Mouse (Mus musculus) MEL (cell line): ENCODE measurements around the gene Cox4i2.

Source experiments
- CHD1 ChIP-seq: IDR thresholded peaks from 2 replicates; pipeline ENCODE4 v1.6.1; 2012; ENCODE audit warnings: low read depth, mild to moderate bottlenecking, inconsistent platforms, low read length, improper control_type of control experiment
- CHD2 ChIP-seq: IDR thresholded peaks from 2 replicates; pipeline ENCODE4 v1.6.1; 2011; ENCODE audit warnings: low read length, improper control_type of control experiment
- CTCF ChIP-seq, 3 experiments: IDR thresholded peaks in 2 of 3; conservative IDR thresholded peaks in 1 of 3; 2 replicates each; pipeline ENCODE4 v1.5.1; 2011 to 2012; ENCODE audit warnings: low read length in 3 of 3, low read depth in 2 of 3, mild to moderate bottlenecking in 2 of 3, improper control_type of control experiment in 1 of 3, inconsistent platforms in 1 of 3, mixed read lengths in 1 of 3, moderate library complexity in 1 of 3; ENCODE audit not compliant: control insufficient read depth in 1 of 3, insufficient read depth in 1 of 3, poor library complexity in 1 of 3, severe bottlenecking in 1 of 3
- E2F4 ChIP-seq: IDR thresholded peaks from 2 replicates; pipeline ENCODE4 v1.6.1; 2011; ENCODE audit warnings: low read depth, low read length, improper control_type of control experiment, borderline replicate concordance
- EP300 ChIP-seq, 2 experiments: IDR thresholded peaks; 2 replicates each; pipeline ENCODE4 v1.6.1; 2011; ENCODE audit warnings: improper control_type of control experiment in 2 of 2, low read length in 2 of 2, low read depth in 1 of 2, mild to moderate bottlenecking in 1 of 2
- GATA1 ChIP-seq: IDR thresholded peaks from 2 replicates; pipeline ENCODE4 v1.6.1; 2011; ENCODE audit warnings: low read depth, low read length, improper control_type of control experiment
- HCFC1 ChIP-seq: IDR thresholded peaks from 2 replicates; pipeline ENCODE4 v1.6.1; 2012; ENCODE audit warnings: low read depth, mild to moderate bottlenecking, inconsistent platforms, low read length, improper control_type of control experiment, moderate library complexity
- JUND ChIP-seq: IDR thresholded peaks from 2 replicates; pipeline ENCODE4 v1.6.1; 2011; ENCODE audit warnings: low read depth, mild to moderate bottlenecking, improper control_type of control experiment, low read length
- KAT2A ChIP-seq: conservative IDR thresholded peaks from 2 replicates; pipeline ENCODE4 v1.6.1; 2012; ENCODE audit warnings: low read depth, low read length, improper control_type of control experiment, inconsistent platforms
- MYC ChIP-seq: IDR thresholded peaks from 2 replicates; pipeline ENCODE4 v1.6.1; 2011; ENCODE audit warnings: low read depth, mild to moderate bottlenecking, low read length, improper control_type of control experiment, moderate library complexity
- POLR2A ChIP-seq, 2 experiments: IDR thresholded peaks; 2 replicates each; pipeline ENCODE4 v1.6.1; 2011 to 2012; ENCODE audit warnings: low read length in 2 of 2, mild to moderate bottlenecking in 2 of 2, control low read depth in 1 of 2, improper control_type of control experiment in 1 of 2, low read depth in 1 of 2, moderate library complexity in 1 of 2; ENCODE audit not compliant: control insufficient read depth in 1 of 2, insufficient read depth in 1 of 2, poor library complexity in 1 of 2
- SIN3A ChIP-seq: IDR thresholded peaks from 2 replicates; pipeline ENCODE4 v1.6.1; 2012; ENCODE audit warnings: low read length, improper control_type of control experiment, inconsistent platforms
- TAL1 ChIP-seq: IDR thresholded peaks from 2 replicates; pipeline ENCODE4 v1.6.1; 2012; ENCODE audit warnings: mild to moderate bottlenecking, inconsistent platforms, low read length, moderate library complexity, mixed read lengths
- TBP ChIP-seq: IDR thresholded peaks from 2 replicates; pipeline ENCODE4 v1.8.0; 2011; ENCODE audit warnings: low read depth, low read length, improper control_type of control experiment

DNA sequence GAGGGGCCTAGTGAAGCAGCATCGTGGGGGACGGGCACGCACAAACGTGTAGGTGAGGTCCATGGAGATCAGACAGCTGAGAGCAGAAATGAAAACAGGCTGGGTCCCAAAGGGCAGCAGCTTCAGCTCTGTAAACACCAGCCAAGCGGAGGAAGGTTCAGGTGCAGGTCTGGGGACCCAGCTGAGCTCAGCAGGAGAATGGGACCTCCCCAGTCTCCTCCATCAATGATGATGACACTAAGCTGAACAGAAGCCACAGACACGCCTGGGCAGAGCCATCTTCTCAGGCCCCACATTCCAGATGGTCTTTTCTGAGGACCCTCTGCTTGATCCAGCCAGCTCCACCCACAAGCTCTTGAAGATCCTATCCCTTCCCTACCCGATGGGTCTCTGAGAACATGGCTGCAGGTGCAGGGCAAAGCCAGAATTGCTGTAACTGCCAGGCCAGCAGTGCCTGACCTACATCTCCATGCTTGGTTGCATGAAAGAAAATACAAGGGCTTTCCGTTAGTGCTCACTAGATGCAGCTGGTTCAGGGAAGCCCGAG lies 40.4 kb downstream of the Cox4i2 start:
- TF ChIP-seq CTCF (IDR thresholded peaks at IDR 0.05 in 2 of 3, conservative IDR thresholded peaks at IDR 0.05 in 1 of 3; ENCODE audit: control insufficient read depth in 1 of 3, insufficient read depth in 1 of 3, low read depth in 2 of 3, low read length in 3 of 3, poor library complexity in 1 of 3, severe bottlenecking in 1 of 3): no peak
- TF ChIP-seq TBP: no peak
- no peak for TF ChIP-seq KAT2A
- TF ChIP-seq MYC: no peak
- TF ChIP-seq HCFC1: no peak
- TF ChIP-seq POLR2A (IDR thresholded peaks at IDR 0.05; ENCODE audit: control insufficient read depth in 1 of 2, insufficient read depth in 1 of 2, low read depth in 1 of 2, low read length in 2 of 2, poor library complexity in 1 of 2): no peak
- no peak for TF ChIP-seq EP300 (IDR thresholded peaks at IDR 0.05; ENCODE audit: low read depth in 1 of 2, low read length in 2 of 2)
- no peak for TF ChIP-seq CHD1
- no peak for TF ChIP-seq JUND
- no peak for TF ChIP-seq GATA1
- no peak for TF ChIP-seq CHD2
- TF ChIP-seq TAL1: no peak
- no peak for TF ChIP-seq SIN3A
- no peak for TF ChIP-seq E2F4
